Mouse (Mus musculus) olfactory bulb, adult 2 months (tissue): ENCODE results near the gene Timm23. TPM values are rescaled to one million over a fixed set of nuclear protein-coding genes. Genes with fewer than 3 reads are reported as not detected.
"Not testable (repeated sequence)": the region's sequence is repeated elsewhere in the genome, so short reads cannot be mapped to it uniquely, and the experiment has no call there.

Source experiments
- H3K27ac ChIP-seq: fragments of 200-500 bp; 2 replicates; pipeline ENCODE4 v1.5.1; 2012; ENCODE audit warnings: low read depth, low read length; ENCODE audit not compliant: insufficient read depth
- H3K4me1 ChIP-seq: fragments of 200-500 bp; 2 replicates; pipeline ENCODE4 v1.6.1; 2012; ENCODE audit warnings: low read length; ENCODE audit not compliant: control insufficient read depth, insufficient read depth
- H3K4me3 ChIP-seq: fragments of 200-500 bp; 2 replicates; pipeline ENCODE4 v1.5.1; 2012; ENCODE audit warnings: mild to moderate bottlenecking, low read depth, low read length, moderate library complexity; ENCODE audit not compliant: insufficient read depth
- CTCF ChIP-seq: fragments of 200-500 bp; IDR thresholded peaks from 2 replicates; pipeline ENCODE4 v1.5.1; 2012; ENCODE audit warnings: low read depth, mild to moderate bottlenecking, low read length, moderate library complexity; ENCODE audit not compliant: insufficient read depth
- POLR2A ChIP-seq: fragments of 200-500 bp; IDR thresholded peaks from 2 replicates; pipeline ENCODE4 v1.6.1; 2012; ENCODE audit warnings: mild to moderate bottlenecking, low read depth, low read length, moderate library complexity; ENCODE audit not compliant: insufficient read depth
- WGBS: fragments of 180-500 bp; shearing (Covaris S2); methylation state at CpG from one replicate; pipeline ENCODE4 v1.1.7; 2018; 5-methylcytosine and 5-hydroxymethylcytosine counted together
- polyA plus RNA-seq: library from polyadenylated mRNA; stranded (reverse); fragments of >200 nt; gene quantifications from 2 replicates; pipeline ENCODE4 v1.2.4, GENCODE M21; 2012; ENCODE audit warnings: low replicate concordance; ENCODE audit not compliant: missing spikeins, insufficient read depth, insufficient read length

The Timm23 gene
- polyA plus RNA-seq, 1 experiment, result not detected

DNA sequence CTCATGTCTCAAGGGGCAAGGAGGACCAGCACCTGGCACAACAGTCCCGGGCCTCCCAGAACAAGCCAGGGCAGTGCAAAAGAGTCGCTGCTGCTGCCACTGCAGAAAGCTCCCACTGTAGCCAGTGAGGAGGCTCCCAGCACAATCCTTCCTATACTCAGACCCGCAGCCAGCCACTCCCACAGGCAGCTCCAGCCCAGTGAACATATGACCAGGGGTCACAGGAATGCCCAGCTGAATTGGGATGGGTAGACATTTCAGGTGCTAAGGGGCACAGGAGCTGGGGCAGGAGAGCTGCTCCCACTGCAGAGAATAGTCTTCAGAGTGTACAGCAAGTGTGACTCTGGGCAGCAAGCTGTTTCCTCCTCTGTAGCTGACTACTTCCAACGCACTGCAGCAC lies 56.3 kb downstream of the Timm23 start:
- Histone ChIP-seq H3K27ac (no peak overlapping the region), H3K4me3 (no peak overlapping the region), H3K4me1 (no peaks in the 10 kb centered on the region)
- TF ChIP-seq CTCF (no peak), POLR2A (no peak)
- 70% methylated on average over 4 of the region's 4 CpGs for WGBS

DNA sequence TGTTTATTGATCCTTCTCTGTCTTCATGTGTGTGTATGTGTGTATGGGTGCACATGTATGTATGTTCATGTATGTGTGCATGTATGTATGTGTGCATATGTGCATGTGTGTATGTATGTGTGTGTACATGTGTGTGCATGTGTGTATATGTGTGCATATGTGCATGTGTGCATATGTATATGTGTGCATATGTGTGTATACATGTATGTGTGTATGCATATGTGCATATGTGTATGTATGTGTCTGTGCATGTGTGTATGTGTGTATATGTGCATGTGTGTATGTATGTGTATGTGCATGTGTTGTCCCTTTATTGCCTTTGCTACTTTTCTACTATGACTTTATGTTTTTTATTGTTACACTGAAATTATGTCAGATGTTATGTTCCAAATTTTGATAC lies 57.0 kb downstream of the Timm23 start:
- no peaks in the 10 kb centered on the region for H3K4me1 ChIP-seq
- H3K4me3 ChIP-seq, result no peak overlapping the region
- TF ChIP-seq CTCF (no peak), POLR2A (no peak)
- no peak overlapping the region for H3K27ac ChIP-seq

DNA sequence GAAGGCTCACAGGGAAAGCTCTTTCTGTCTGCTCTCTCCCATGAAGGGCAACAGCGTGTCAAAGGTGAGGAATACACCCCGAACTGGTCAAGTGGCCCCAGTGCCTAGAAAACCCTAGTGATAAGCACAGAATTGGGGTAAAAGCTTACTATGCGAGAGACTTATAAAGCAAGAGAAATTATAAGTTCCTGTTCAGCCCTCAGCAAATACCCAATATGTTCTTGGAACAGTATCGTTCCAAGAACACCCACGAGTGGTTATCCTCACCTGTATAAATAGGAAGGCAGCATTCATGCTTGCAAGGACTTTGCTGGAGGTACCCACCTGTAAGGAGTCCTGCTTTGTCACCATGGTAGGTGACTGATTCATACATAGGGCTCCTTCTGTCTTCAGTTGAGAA lies 60.0 kb downstream of the Timm23 start, which contains the start of gene Msmb:
TSS of gene Msmb (plus strand) at position 301 of the 400 bp plus-strand sequence.
- 92% methylated on average over 5 of the region's 5 CpGs for WGBS
- no peak within 1 kb of the TSS for H3K27ac ChIP-seq
- H3K4me3 ChIP-seq, result no peak within 1 kb of the TSS
- no peaks in the 10 kb centered on the region for H3K4me1 ChIP-seq
- TF ChIP-seq POLR2A, result no peak
- TF ChIP-seq CTCF, result no peak

GRCm38 (mm10) chr14:32140359-32140965 lies 61.2 kb downstream of the Timm23 start:
- H3K4me1 ChIP-seq, result no peaks in the 10 kb centered on the region
- 92% methylated on average over 5 of the region's 5 CpGs for WGBS
- H3K4me3 ChIP-seq, result no peak overlapping the region
- no peak overlapping the region for H3K27ac ChIP-seq
- TF ChIP-seq POLR2A, result no peak
- no peak for TF ChIP-seq CTCF

DNA sequence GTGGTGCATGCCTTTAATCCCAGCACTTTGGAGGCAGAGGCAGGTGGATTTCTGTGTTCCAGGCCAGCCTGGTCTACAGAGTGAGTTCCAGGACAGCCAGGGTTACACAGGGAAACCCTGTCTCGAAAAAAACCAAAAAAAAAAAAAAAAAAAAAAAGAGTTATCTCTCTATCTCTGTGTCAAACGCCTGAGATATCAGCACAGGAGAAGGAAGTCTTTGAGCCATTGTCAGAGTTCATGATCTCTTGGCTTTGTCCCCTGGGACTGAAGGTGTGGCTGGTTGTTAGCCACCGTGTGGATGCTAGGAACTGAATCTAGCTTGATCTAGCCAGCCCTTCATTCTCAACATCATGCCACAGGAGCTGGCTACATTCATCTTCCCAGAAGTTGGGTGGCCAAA lies 65.2 kb downstream of the Timm23 start:
- 52% methylated on average over 3 of the region's 3 CpGs for WGBS
- not testable (repeated sequence) for H3K4me3 ChIP-seq, H3K27ac ChIP-seq, H3K4me1 ChIP-seq

DNA sequence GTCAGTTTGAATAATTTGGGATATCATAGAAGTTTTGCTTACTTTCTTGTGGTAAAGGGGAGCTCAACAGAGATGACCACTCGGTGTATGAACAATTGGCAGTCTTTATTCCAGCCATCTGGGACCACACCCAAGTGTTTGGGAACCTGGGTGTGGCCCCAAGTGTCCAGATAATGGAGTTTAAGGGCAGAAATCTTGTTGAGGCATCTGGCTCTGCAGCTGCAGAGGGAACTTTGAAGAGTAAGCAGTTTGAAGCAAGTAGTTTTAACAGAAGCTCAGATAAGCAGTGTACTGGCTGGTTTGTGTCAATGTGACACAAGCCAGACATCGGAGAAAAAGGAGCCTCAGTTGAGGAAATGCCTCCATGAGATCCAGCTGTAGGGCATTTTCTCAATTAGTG lies 67.4 kb downstream of the Timm23 start:
- WGBS, result 74% methylated on average over 2 of the region's 2 CpGs
- Histone ChIP-seq H3K4me3 (no peak overlapping the region), H3K4me1 (no peaks in the 10 kb centered on the region), H3K27ac (no peak overlapping the region)
- TF ChIP-seq CTCF, result no peak
- no peak for TF ChIP-seq POLR2A

- H3K4me1 ChIP-seq, result no peaks in the 10 kb centered on the region
- no peak overlapping the region for H3K4me3 ChIP-seq
- 92% methylated on average over 4 of the region's 4 CpGs for WGBS
- TF ChIP-seq CTCF, result no peak
- no peak for TF ChIP-seq POLR2A
- H3K27ac ChIP-seq, result no peak overlapping the region
Observed at GRCm38 (mm10) chr14:32131836-32132235, 69.9 kb downstream of the Timm23 start.

Other genes with a start within 250 kb of the Timm23 start
- gene Galnt15, start 172.9 kb downstream of the Timm23 start, polyA plus RNA-seq, result not detected in 2 replicates
- not detected in 2 replicates for gene Oxnad1, start 116.5 kb downstream of the Timm23 start, polyA plus RNA-seq
- gene Dph3, start 116.2 kb downstream of the Timm23 start, polyA plus RNA-seq, result not detected in 2 replicates
- not detected in 2 replicates for gene Msmb, start 59.9 kb downstream of the Timm23 start, polyA plus RNA-seq
- gene Ncoa4, start 42.0 kb downstream of the Timm23 start, polyA plus RNA-seq, result not detected in 2 replicates
- not detected in 2 replicates for gene Parg, start 51 bp upstream of the Timm23 start, polyA plus RNA-seq
- gene Ogdhl, start 120.1 kb upstream of the Timm23 start, polyA plus RNA-seq, result not detected in 2 replicates
- gene 1700024G13Rik, start 186.5 kb upstream of the Timm23 start, polyA plus RNA-seq, result not detected in 2 replicates